Mouse (Mus musculus) left cerebral cortex, adult 9 months (tissue): ENCODE results near the gene Cyb561a3.
"Not testable (repeated sequence)": the region's sequence is repeated elsewhere in the genome, so short reads cannot be mapped to it uniquely, and the experiment has no call there.

Source experiments
- DNase-seq, 2 experiments: peaks; one replicate each; pipeline ENCODE4 v3.0.0; 2022; ENCODE audit warnings: low spot score in 2 of 2

Gene Cyb561a3

GRCm38 (mm10) chr19:10576690-10577561 lies at the start of gene Cyb561a3, which contains the start of gene Tmem138:
Gene Cyb561a3 (plus strand): TSS chr19:10577172.
Gene Tmem138 (minus strand): TSS chr19:10577362.
- DNase-seq = peak; percentile 87 to 95

DNA sequence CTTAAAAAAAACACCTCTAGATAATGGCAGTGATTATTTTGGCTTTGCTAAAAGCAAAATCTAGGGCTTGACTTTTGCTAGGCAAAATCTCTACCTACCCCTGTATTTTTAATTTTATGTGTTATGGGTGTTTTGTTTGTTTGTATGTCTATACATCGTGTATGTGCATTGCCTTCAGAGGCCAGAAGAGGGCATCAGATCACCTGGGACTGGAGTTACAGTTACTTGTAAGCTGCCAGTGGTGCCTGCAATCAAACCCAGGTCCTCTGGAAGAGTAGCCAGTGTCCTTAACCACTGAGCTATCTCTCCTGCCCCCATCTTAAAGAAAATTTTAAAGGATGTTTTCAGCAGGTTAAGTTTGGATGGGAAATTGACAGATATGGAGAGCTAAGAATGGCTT lies 46.9 kb upstream of the Cyb561a3 start:
- no peak for DNase-seq

DNA sequence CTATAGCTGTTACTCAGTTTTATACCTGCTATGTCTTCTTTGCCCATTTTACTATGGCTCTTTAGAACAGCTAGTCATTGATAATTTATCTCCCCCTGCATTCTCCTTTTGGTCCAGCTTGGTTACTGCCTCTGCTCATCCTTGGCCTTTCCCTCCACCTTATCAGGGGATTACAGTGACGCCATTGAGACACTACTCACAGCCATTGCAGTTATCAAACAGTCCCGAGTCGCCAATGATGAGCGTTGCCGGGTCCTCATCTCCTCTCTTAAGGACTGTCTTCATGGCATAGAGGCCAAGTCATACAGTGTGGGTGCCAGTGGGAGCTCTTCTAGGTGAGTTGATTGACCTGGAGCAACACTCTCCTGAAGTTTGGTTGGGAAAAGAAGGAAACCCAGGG lies 37.5 kb upstream of the Cyb561a3 start:
- DNase-seq = no peak

DNA sequence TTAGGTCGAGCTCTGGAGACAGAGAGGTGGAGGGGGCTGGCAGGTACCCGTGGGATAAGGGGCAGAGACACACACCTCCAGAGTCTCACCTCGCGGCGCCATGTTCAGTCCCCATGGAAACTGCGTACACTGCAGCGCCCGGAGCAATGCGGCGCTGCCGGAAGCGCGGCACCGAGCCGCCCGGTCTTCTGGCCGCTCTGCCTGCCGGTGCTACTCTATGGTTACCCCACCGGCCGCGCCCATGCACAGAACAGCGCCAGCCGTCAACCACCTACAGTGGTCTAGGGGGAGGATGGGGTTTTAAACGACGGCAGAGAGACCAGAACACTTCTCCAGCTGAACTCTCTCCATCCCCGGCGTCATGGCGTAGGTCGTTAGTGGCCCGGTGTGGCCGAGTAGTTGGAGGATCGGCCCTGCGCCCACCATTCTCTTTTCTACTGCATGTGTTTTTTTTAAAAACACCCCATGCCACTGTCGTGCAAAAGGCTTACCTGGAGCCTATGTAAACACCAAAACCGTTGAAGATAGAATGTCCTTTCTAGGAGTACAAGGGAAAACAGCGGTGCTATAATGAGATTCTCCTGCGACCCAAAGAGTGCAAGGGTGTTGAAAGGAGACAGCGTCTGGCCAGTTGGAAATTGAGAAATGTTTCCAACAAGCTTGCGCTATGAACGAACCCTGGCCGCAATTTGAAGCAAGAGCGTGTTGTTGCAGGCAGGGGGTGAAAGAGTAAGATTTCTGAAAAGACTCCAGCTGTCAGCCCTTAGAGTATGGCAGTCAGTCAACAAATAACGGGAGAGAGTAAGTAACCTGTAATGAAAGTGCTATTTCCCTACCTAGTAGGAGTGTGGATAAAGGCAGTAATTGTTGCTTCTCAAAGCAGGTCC lies 21.1 kb upstream of the Cyb561a3 start, which contains the start of gene Tmem216:
Gene Tmem216, minus strand, starts transcription at position 615 of the 887 bp plus-strand sequence.
- DNase-seq = peak; percentile 64 to 81

DNA sequence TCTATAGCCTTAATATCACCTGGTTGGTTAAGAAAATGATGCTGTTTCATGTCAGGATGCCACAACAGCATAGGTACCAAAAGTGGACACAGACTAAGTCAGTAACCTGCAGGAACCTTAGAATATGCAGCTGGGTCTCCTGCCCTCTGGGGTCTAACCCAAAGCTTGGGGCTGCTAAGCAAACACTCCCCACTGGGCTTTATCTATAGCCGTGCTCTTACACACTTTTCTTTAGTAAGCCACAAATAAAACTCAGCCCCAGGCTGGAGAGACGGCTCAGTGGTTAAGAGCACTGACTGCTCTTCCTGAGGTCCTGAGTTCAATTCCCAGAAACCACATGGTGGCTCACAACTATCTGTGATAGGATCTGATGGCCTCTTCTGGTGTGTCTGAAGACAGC lies 20.0 kb upstream of the Cyb561a3 start:
- no peak for DNase-seq

- no peak for DNase-seq
Measured at GRCm38 (mm10) chr19:10557430-10557829, 19.5 kb upstream of the Cyb561a3 start.

DNA sequence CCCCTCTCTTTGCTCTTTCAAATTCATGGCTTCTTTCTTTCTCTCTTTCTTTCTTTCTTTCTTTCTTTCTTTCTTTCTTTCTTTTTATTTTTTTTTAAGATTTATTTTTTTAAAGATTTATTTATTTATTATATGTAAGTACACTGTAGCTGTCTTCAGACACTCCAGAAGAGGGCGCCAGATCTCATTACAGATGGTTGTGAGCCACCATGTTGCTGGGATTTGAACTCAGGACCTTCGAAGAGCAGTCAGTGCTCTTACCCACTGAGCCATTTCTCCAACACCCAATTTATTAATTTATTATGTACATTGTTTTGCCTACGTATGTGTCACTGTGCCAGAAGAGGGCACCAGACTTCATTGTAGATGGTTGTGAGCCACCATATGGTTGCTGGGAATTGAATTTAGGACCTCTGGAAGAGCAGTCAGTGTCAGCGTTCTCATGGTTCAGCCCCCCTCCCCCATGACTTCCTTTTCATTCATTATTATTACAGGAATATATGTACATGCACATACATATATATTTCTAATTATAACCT lies 19.1 kb upstream of the Cyb561a3 start:
- DNase-seq = not testable (repeated sequence)

GRCm38 (mm10) chr19:10560108-10560507 lies 16.9 kb upstream of the Cyb561a3 start:
- DNase-seq = no peak

- DNase-seq = no peak
Measured at GRCm38 (mm10) chr19:10561558-10562314, 15.2 kb upstream of the Cyb561a3 start.

GRCm38 (mm10) chr19:10562351-10562750 lies 14.6 kb upstream of the Cyb561a3 start:
- no peak for DNase-seq

- DNase-seq = no peak
Measured at GRCm38 (mm10) chr19:10564278-10564677, 12.7 kb upstream of the Cyb561a3 start.

GRCm38 (mm10) chr19:10565217-10565616 lies 11.8 kb upstream of the Cyb561a3 start:
- no peak for DNase-seq

- DNase-seq = no peak
Measured at GRCm38 (mm10) chr19:10569627-10570026, 7.3 kb upstream of the Cyb561a3 start.

DNA sequence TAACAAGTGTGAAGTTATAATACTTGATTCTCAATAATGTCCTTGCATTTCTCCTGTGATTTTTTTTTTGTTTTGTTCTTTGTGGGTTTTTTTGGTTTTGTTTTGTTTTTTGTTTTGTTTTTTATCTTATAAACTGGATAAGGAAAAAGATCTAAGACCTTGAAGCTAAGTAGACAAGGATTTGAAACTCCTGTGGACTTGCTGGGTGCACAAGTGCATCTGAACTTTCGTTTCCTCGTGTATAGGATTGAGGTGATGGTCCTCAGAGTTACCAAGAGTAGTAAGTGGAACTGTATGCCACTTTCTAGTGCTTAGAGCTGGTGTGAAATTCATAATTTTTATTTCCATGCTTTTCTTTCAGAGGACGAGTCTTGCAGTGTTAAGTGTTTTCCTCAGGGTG lies 3.1 kb downstream of the Cyb561a3 start:
- DNase-seq = no peak

DNA sequence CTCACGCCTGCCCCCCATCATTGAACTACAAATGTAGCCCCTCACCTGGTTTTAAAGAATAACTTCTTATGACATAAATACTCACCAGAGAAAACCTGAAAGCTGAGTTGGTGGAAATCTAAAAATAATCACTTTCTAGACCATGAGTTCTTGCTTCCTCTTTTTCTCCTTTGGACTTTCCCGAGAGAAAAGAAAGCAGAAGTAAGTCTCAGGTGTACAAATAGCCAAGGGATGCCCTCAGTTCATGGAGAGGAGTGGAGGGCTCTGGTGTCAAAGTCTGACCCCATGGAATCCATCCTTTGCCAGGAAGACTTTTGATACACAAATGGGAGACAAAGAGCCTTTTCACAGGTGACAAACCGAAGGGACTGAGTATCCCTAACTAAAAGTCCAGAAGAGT lies 3.8 kb downstream of the Cyb561a3 start:
- no peak for DNase-seq

DNA sequence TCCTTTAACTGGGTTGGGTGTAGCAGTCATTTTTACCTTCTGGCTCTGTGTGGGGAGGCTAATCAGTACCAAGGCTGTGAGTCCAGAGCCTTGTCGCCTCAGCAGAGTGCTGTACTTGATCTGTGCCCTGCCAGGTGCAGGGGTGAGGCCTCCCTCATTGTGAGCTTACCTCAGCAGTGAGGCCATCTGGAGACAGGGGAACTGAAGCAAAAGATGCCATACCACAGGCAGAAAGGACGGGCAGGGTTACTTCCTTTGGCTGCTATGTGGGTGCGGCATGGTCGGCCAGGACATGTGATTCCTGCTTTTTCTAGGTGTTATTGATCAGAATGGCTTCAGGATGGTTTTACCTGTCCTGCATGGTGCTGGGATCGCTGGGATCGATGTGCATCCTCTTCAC lies 5.0 kb downstream of the Cyb561a3 start:
- no peak for DNase-seq

GRCm38 (mm10) chr19:10583550-10584146 lies 6.7 kb downstream of the Cyb561a3 start:
- no peak for DNase-seq

DNA sequence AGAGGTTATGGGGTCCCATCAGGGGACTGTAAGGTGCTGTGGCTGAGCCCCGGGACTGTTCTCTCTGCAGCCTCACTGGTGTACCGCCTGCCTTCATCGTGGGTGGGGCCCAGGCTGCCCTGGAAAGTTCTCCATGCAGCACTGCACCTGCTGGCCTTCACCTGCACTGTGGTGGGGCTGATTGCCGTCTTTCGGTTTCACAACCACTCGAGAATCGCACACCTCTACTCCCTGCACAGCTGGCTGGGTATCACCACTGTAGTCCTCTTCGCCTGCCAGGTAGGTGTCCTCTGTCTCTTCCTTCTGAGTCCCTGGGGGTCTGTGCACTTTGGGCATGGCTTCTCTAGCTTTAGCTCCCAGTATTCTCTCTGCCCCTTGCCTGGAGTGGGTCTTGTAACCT lies 8.1 kb downstream of the Cyb561a3 start:
- no peak for DNase-seq

- DNase-seq = no peak
Measured at GRCm38 (mm10) chr19:10587231-10587630, 10.3 kb downstream of the Cyb561a3 start.

GRCm38 (mm10) chr19:10589127-10589857 lies 12.3 kb downstream of the Cyb561a3 start:
- no peak for DNase-seq
